Mouse (Mus musculus) forebrain, embryonic 13.5 days (tissue): ENCODE measurements at regions not wholly inside any gene's neighbourhood (a gene's known extent, or its start where the extent isn't known, plus 50 kb on each side); places are given as distances from the start of the nearest gene placed in this dataset.
"Not testable (repeated sequence)": the region's sequence is repeated elsewhere in the genome, so short reads cannot be mapped to it uniquely, and the experiment has no call there.

ENCODE experiments used
- ATAC-seq: fragments of 200-750 bp; cut with Nextera tagmentation; 2 replicates; pipeline ENCODE4 v1.8.0; 2017
- H3K27ac ChIP-seq: fragments of 300-500 bp; sonication (generic); 2 replicates; pipeline ENCODE4 v1.5.1; 2015; ENCODE audit warnings: inconsistent platforms, mild to moderate bottlenecking, moderate library complexity
- H3K27me3 ChIP-seq: fragments of 300-500 bp; sonication (generic); 2 replicates; pipeline ENCODE4 v1.6.1; 2015; ENCODE audit warnings: mild to moderate bottlenecking, inconsistent platforms
- H3K36me3 ChIP-seq: fragments of 300-500 bp; sonication (generic); 2 replicates; pipeline ENCODE4 v1.6.1; 2015; ENCODE audit warnings: mild to moderate bottlenecking, inconsistent platforms; ENCODE audit not compliant: poor library complexity, severe bottlenecking
- H3K4me1 ChIP-seq: fragments of 300-500 bp; sonication (generic); 2 replicates; pipeline ENCODE4 v1.6.1; 2015; ENCODE audit warnings: inconsistent platforms
- H3K4me2 ChIP-seq: fragments of 300-500 bp; sonication (generic); 2 replicates; pipeline ENCODE4 v1.6.1; 2015; ENCODE audit warnings: inconsistent platforms, mild to moderate bottlenecking, moderate library complexity
- H3K4me3 ChIP-seq: fragments of 300-500 bp; sonication (generic); 2 replicates; pipeline ENCODE4 v1.5.1; 2015; ENCODE audit warnings: mild to moderate bottlenecking, inconsistent platforms
- H3K9ac ChIP-seq: fragments of 300-500 bp; sonication (generic); 2 replicates; pipeline ENCODE4 v1.6.1; 2015; ENCODE audit warnings: mild to moderate bottlenecking, inconsistent platforms
- H3K9me3 ChIP-seq: fragments of 300-500 bp; sonication (generic); replicated peaks from 2 replicates; pipeline ENCODE4 v1.6.1; 2016; ENCODE audit warnings: inconsistent platforms
- WGBS: fragments of 180-500 bp; shearing (Covaris S2); methylation state at CpG from one replicate; pipeline ENCODE4 v1.1.7; 2015; 5-methylcytosine and 5-hydroxymethylcytosine counted together

DNA sequence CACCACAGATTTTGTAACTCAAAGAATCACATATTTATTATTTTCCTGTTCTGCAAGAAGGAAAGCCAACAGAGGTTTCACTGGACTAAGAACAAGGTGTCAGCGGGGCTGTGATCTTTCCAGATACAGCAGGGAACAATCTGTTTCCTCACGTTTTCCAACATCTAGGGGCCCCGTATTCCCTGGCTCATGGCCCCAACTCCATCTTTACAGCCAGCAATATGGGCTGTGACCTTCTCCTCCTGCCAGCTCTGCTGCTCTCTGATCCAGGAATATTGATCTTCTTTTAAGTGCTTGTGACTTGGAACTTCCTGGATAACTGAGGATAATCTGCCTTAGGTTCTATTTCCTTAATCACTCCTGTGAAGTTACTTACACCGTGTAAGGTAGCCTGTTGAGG is 352.7 kb upstream of the Cdh5 start:
- Histone ChIP-seq H3K4me2 (no peak overlapping the region), H3K4me3 (no peak overlapping the region), H3K9me3 (no peaks in the 10 kb centered on the region), H3K9ac (no peak overlapping the region), H3K36me3 (no peaks in the 10 kb centered on the region), H3K27me3 (no peaks in the 10 kb centered on the region), H3K4me1 (no peaks in the 10 kb centered on the region), H3K27ac (no peak overlapping the region)
- WGBS = 88% methylated on average over 4 of the region's 4 CpGs
- ATAC-seq = no peak

DNA sequence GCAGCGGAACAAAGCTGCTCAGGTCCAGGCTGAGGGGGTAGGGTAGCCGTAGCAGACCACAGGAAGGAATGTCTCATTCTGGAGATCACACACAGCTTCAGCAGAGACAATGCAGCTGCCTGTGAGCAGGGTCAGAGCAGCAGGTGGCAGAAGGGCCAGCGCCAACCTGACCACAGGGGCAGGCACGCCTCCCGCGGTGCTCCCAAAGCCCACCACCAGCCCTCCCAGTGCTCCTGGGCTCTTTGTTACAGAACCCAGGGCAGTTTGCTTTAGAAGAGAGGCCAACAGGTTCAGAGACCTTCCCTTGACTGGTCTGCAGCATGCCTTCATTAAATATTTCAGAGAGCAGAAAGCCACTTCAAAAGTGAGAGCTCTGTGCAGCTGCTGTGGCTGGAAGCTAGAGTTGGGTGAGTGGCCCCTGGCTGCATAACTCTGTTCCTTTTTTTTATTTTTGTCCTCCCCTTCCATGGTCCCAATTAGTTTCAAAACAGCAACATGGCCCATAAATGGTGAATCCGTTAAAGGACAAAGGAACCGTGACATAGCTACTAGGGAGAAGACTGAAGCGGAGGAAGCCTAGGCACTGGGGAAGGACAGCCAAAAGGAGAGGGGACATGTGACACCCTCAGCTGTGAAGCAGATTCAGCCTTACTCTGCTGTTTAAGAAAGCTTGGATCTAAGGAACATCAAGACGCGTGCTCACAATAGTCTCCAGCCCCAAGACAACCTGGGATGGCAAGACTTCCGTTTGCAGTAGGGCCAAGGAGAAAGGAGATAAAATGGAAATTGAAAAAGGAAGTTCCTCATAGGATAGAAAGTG is 350.9 kb upstream of the Cdh5 start:
- 37% methylated on average over 12 of the region's 12 CpGs for WGBS
- H3K27ac ChIP-seq = no peak overlapping the region
- H3K4me3 ChIP-seq = no peak overlapping the region
- H3K4me1 ChIP-seq = no peaks in the 10 kb centered on the region
- no peaks in the 10 kb centered on the region for H3K27me3 ChIP-seq
- H3K4me2 ChIP-seq = no peak overlapping the region
- no peaks in the 10 kb centered on the region for H3K36me3 ChIP-seq
- no peak overlapping the region for H3K9ac ChIP-seq
- no peaks in the 10 kb centered on the region for H3K9me3 ChIP-seq
- ATAC-seq = peak; percentile 38; the same call in 1 of the 2 replicates

DNA sequence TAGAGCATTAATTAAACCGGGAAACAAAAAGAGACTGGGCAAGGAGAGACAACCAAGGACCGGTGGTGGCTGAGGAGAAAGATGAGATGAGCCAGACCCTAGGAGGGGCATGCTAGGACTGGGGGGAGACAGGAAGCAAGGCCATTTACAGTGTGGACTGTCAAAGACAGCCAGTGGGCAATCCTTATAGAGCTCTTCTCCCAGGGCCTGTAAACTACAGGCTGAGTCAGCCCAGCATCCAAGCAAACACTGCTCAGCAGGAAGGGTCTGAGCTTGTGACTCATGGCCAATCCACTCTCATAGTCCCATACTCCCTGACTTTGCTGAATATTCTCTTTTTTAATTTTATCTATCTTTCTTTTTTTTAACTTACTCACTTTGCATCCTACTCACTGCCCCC is 350.3 kb upstream of the Cdh5 start:
- Histone ChIP-seq H3K27me3 (no peaks in the 10 kb centered on the region), H3K36me3 (no peaks in the 10 kb centered on the region), H3K27ac (no peak overlapping the region), H3K9me3 (no peaks in the 10 kb centered on the region), H3K4me3 (no peak overlapping the region), H3K4me1 (no peaks in the 10 kb centered on the region), H3K4me2 (no peak overlapping the region), H3K9ac (no peak overlapping the region)
- WGBS = 86% methylated on average over 2 of the region's 2 CpGs
- ATAC-seq = no peak

DNA sequence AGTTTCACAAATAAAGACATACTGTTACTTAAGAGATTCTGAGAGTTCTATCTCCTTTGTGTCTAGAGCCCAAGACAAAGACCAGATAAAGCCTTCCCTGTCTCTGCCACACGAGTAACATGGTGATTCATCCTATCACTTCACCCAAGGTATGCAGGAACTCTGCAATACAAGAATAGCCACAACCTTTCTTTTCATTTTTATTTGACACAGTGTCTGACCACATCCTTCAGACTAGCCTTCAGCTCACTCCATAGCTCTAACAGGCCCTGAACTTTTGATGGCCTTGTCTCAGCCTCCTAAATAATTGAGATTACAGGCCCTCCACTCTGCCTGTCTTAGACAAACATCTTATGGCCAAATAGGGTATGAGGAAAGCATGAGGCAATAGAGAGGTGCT is 337.6 kb upstream of the Cdh5 start:
- WGBS = 68% methylated on average over 1 of the region's 1 CpGs
- no peaks in the 10 kb centered on the region for H3K4me1 ChIP-seq

DNA sequence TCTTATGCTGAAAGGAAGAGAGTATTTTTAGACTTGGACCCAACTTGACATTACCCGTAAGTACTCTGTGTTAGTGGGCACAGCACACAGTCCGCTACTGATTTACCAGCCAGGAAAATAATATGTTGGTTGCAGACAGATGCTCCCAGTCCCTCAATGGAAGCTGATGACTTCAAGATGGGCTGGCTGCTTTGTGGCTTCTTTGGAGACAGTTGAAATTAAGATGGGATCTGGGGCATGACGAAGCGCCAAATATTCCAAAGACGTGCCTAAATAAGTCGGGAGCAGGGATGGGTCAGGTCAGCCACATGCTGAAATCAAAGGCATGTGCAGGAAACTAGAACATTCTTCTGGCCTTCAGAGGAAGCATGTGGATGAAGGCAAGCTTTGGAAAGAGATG is 321.8 kb upstream of the Cdh5 start:
- Histone ChIP-seq H3K36me3 (no peaks in the 10 kb centered on the region), H3K9ac (no peak overlapping the region), H3K9me3 (no peaks in the 10 kb centered on the region), H3K4me1 (no peaks in the 10 kb centered on the region), H3K27me3 (no peaks in the 10 kb centered on the region), H3K4me3 (no peak overlapping the region), H3K27ac (no peak overlapping the region), H3K4me2 (no peak overlapping the region)
- 97% methylated on average over 6 of the region's 6 CpGs for WGBS
- no peak for ATAC-seq

More for the DNA sequence above, 337.6 kb upstream of the Cdh5 start:
- no peak overlapping the region for H3K9ac ChIP-seq
- no peak overlapping the region for H3K27ac ChIP-seq
- no peak for ATAC-seq
- H3K9me3 ChIP-seq = 0 out of 2 replicates have a peak, but pooled peaks cover under 1% of the 10 kb centered on the region
- H3K4me2 ChIP-seq = no peak overlapping the region
- no peak overlapping the region for H3K4me3 ChIP-seq
- H3K36me3 ChIP-seq = no peaks in the 10 kb centered on the region
- H3K27me3 ChIP-seq = no peaks in the 10 kb centered on the region

DNA sequence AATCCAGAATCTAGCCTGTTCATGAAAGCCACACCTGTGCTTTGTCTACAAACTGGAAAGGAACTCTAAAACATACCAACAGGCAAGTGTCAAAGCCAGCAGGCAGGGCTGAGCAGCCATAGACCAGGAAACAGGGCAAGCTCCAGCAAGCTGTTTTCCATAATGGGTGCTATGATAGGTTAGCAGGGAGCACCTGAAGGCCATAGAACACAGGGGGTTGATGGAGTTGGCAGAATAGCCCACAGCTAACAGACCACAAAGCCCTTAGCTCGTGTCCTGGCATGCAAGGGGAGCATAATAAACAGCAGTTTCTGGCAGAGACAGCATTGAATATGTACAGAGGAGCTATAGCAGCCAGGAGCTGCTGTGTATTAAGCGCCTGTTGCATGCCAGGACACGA is 313.1 kb upstream of the Cdh5 start:
- Histone ChIP-seq H3K4me3 (no peak overlapping the region), H3K27ac (no peak overlapping the region), H3K36me3 (no peaks in the 10 kb centered on the region), H3K4me1 (no peaks in the 10 kb centered on the region), H3K27me3 (no peaks in the 10 kb centered on the region), H3K4me2 (no peak overlapping the region), H3K9ac (no peak overlapping the region), H3K9me3 (no peaks in the 10 kb centered on the region)
- WGBS = 83% methylated on average over 3 of the region's 3 CpGs
- ATAC-seq = no peak

DNA sequence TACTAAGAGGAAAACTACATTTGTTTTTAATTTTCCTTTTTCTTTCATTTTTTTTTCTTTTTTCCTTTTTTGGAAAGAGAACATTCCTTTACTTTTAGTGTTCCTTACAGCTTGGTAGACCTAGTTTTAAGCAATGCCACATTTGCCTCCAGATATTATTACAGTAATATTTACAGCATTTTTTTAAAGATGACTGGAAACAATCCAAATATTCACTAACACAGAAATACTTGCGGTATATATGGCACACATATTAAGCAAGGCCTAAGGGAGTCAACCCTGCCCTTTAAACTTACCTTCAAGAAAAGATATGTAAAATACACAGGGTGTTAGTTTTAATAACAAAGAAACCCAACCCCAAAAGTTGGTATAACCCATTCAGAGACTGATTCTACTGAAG is 308.1 kb upstream of the Cdh5 start:
- Histone ChIP-seq H3K36me3 (no peaks in the 10 kb centered on the region), H3K9ac (no peak overlapping the region), H3K27me3 (no peaks in the 10 kb centered on the region), H3K4me1 (no peaks in the 10 kb centered on the region), H3K27ac (no peak overlapping the region), H3K4me3 (no peak overlapping the region), H3K9me3 (no peaks in the 10 kb centered on the region), H3K4me2 (no peak overlapping the region)
- no peak for ATAC-seq
- WGBS = 96% methylated on average over 1 of the region's 1 CpGs

DNA sequence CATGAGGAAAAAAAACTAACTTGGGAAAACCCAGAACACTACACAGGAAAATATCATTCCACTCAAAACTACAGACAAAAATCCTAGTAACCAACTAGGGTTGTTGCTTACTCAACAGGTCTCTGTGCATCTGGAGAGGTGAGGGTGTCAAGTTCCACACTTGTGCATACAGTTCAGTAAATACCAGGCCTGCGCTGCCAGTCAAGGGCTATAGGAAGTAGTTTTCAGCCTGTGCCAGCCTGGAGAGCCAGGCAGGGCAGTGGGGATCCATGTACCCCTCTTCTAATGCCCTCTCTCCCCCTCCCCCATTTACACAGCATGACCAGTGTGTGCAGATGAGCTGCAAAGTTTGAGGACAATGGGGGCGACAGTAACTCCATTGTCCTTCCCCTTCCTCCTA is 302.8 kb upstream of the Cdh5 start:
- not testable (repeated sequence) for H3K27ac ChIP-seq, H3K27me3 ChIP-seq, H3K4me1 ChIP-seq, H3K4me3 ChIP-seq, ATAC-seq, H3K9ac ChIP-seq, H3K4me2 ChIP-seq, H3K36me3 ChIP-seq, H3K9me3 ChIP-seq
- WGBS = 74% methylated on average over 2 of the region's 2 CpGs

DNA sequence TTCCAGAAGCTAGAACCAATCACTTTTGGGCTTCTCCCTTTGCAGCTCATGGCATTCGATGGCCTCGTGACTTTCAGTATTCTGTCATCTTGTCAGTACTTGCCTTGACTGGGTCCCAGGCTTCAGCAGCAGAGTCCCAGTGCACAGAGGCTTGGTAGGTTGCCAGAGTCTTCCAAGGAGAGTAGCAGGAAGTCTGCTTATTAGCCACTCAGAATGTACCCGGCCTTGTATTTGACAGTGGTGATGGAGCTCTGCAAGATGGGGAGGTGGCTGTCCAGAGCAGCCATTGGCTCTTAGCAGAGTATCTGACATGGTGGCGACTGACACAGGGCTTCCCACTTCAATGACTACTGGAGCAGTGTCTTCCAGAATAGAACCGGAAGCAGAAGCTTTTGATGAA is 293.3 kb upstream of the Cdh5 start:
- Histone ChIP-seq H3K9me3 (peaks cover 5% of the 10 kb centered on the region; the same call in 1 of the 2 replicates), H3K4me3 (no peak overlapping the region), H3K27me3 (no peaks in the 10 kb centered on the region), H3K36me3 (no peaks in the 10 kb centered on the region), H3K4me2 (no peak overlapping the region), H3K27ac (no peak overlapping the region), H3K4me1 (no peaks in the 10 kb centered on the region), H3K9ac (no peak overlapping the region)
- no peak for ATAC-seq
- 86% methylated on average over 5 of the region's 5 CpGs for WGBS

DNA sequence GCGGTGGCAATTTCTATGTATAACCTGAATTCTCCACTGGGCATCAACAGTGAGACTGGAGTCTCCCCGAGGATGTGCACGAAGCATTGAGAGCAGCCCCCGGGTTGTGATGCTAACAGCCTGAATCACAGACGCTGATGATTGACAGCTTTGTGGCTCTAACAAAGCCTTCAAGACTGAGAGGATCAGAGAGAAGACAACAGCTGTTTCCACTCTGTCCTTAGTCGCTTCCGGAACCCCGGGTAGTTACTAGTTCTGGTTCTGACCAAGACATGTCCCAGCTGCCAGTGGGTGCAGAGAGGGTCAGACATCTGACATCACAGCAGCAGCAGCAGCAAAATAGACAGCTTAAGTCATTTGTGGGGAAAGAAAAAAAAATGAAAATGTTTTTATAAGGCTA is 292.8 kb upstream of the Cdh5 start:
- Histone ChIP-seq H3K4me1 (peaks cover under 1% of the 10 kb centered on the region; the same call in 1 of the 2 replicates), H3K9ac (no peak overlapping the region), H3K27ac (no peak overlapping the region), H3K4me3 (no peak overlapping the region), H3K9me3 (peaks cover 5% of the 10 kb centered on the region; the same call in 1 of the 2 replicates), H3K27me3 (no peaks in the 10 kb centered on the region), H3K4me2 (no peak overlapping the region), H3K36me3 (no peaks in the 10 kb centered on the region)
- ATAC-seq = no peak
- 76% methylated on average over 8 of the region's 8 CpGs for WGBS

DNA sequence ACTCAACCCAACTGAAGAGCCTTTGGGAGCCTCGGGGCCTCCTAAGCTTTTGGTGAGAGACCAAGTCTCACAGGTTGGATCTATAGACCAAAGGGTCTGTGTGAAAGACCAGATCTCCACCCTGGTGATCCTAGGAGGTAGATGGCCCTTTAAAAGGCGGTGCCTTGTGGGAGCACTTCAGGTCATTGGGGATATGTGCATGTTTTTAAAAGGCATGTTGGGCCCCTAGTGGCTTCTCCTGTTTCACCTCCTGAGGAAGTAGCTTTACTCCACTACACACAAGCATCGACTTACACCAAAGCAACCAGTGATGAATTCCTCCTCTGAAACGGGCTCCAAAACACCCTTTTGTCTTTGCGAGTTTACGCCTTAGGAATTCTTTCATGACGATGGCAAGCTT is 292.3 kb upstream of the Cdh5 start:
- Histone ChIP-seq H3K27me3 (no peaks in the 10 kb centered on the region), H3K4me2 (no peak overlapping the region), H3K4me1 (peaks cover 7% of the 10 kb centered on the region; the same call in 1 of the 2 replicates), H3K36me3 (no peaks in the 10 kb centered on the region), H3K4me3 (no peak overlapping the region), H3K9ac (no peak overlapping the region), H3K9me3 (peaks cover 5% of the 10 kb centered on the region; the same call in 1 of the 2 replicates), H3K27ac (no peak overlapping the region)
- 81% methylated on average over 7 of the region's 7 CpGs for WGBS
- ATAC-seq = no peak

DNA sequence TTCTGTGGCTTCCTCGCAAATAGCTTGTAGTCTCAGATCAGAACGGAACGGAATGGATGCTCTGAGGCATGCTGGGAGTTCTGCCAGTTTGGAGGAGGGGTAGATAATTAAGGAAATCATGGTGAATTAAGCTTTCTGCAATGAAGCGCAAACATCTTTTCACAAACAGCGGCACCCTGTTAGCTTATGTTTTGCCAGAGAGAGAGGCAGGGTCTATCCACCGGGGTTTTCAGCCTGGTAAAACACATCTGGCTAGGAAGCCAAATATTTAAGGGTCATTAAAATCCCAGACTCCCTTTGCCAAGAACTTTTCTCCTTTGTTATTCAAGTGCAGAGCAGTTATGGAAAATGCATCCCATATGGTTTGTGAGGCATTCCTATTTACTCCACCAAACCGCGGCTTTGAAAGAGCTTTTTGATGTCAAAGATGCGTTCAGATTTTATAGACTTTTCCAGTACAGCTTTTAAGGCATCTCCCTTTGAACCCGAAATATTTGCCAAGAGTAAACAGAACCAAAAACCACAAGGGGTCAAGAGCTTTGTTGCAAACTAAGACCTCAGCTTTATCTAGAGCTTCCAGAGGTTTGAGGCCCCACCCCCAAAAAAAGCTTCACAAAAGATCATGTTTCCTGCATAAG is 287.4 kb upstream of the Cdh5 start:
- Histone ChIP-seq H3K4me3 (no peak overlapping the region), H3K4me1 (peaks cover 9% of the 10 kb centered on the region), H3K4me2 (no peak overlapping the region), H3K27ac (no peak overlapping the region), H3K9me3 (no peaks in the 10 kb centered on the region), H3K36me3 (no peaks in the 10 kb centered on the region), H3K27me3 (peaks cover 13% of the 10 kb centered on the region; the same call in 1 of the 2 replicates), H3K9ac (no peak overlapping the region)
- 35% methylated on average over 10 of the region's 10 CpGs for WGBS
- ATAC-seq = peak; percentile 73
